Mouse (Mus musculus): ENCODE results near the gene Gm18336. TPM values are rescaled to one million over a fixed set of nuclear protein-coding genes. Genes with fewer than 3 reads are reported as not detected.
"Not testable (repeated sequence)": the region's sequence is repeated elsewhere in the genome, so short reads cannot be mapped to it uniquely, and the experiment has no call there.

Gm18336 gene
- not detected for total RNA-seq (2021)
- long read RNA-seq, experiment 1 = 0 reads
- long read RNA-seq, experiment 2 = 0 reads

DNA sequence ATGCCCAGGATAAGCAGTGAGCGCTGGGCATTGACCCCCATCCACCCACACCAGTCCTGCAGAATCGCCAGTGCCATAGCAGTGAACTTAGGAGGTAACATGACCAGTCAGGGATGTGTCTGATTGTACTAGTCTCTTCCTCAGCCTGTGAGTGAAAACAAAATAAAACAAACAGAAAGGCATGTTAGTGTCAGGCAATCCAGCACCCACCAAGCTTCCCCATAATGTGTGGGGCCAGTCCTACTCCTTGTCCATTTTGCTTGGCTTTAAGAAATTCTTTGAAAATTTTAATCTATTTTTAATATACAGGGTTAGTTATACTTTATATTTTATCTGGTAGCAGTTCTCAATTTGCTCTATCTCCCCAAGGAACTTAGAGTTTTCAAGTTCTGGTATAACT, at the start of gene Gm18336:
Gm18336 (minus strand) TSS at position 101 of the 400 bp plus-strand sequence.
- not testable (repeated sequence) for H3K4me3 ChIP-seq; DNase-seq (ENCODE audit: low spot score in 2 of 2); H3K27ac ChIP-seq

DNA sequence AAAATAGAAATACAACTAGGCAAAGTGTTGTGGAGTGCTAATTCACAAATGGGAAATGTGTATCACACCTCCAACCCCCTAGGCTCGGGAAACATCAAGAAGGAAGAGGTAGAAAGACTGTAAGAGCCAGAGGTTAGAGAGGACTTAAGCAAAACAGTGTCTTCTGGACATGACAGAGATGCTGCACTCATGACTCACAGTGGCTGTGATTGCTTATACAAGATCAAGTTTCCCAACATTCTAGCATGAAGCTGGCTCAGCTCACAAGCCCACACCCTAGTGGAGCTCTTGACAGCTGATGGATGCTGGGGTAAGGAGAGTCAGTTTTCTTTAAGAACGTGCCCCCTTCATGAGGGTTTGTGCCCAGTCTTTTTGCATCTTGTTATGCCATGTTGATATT, 42.9 kb upstream of the Gm18336 start:
- Histone ChIP-seq H3K4me3 (no peak overlapping the region), H3K27ac (no peak overlapping the region)
- no peak for DNase-seq (ENCODE audit: low spot score in 2 of 2)
- no peak for TF ChIP-seq CTCF (conservative IDR thresholded peaks at IDR 0.05)

DNA sequence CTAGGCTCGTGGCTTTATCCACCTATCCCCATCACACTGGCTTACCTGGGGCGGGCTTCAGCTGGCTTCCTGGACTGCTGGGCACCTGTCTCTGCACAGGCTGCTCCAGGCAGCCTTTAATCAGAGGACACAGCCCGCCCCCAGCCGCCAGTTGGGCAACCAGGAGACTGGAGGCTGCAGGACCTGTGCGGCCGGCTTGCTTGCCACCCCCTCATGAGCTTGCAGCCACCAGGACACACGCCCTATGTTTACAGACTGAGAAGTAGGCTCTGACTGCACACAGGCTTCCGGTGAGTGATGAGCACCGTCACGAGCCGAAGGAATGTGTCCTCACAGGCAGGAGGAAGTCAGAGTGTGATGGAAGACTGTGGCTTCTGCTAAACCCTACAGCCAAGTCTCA, 36.7 kb upstream of the Gm18336 start, which contains the start of gene Trex2:
Trex2 (minus strand) TSS at position 93 of the 400 bp plus-strand sequence.
- Histone ChIP-seq H3K4me3 (no peak within 1 kb of the TSS), H3K27ac (no peak within 1 kb of the TSS)
- DNase-seq (ENCODE audit: low spot score in 2 of 2) = no peak
- no peak for TF ChIP-seq CTCF (conservative IDR thresholded peaks at IDR 0.05)

DNA sequence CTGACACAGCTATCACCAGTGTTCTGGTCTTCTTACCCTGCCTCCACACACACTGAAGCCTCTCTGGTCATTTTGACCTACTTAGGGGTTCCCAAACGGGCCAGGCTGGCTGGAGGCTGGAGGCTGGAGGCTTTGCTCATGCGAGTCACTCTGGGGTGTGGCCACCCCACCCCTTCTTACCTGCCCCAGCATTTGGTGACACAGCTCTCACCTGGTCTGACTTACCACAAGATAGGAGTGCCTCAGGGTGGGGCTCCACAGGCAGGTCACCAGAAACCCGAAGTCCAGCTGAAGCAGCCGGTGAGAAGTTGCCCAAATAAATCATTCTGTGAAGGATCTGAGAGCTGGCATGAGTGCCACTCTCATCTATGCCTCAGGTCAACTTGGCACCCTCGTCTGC, 34.3 kb upstream of the Gm18336 start:
- H3K4me3 ChIP-seq = no peak overlapping the region
- TF ChIP-seq CTCF (conservative IDR thresholded peaks at IDR 0.05) = no peak
- H3K27ac ChIP-seq = no peak overlapping the region
- no peak for DNase-seq (ENCODE audit: low spot score in 2 of 2)

DNA sequence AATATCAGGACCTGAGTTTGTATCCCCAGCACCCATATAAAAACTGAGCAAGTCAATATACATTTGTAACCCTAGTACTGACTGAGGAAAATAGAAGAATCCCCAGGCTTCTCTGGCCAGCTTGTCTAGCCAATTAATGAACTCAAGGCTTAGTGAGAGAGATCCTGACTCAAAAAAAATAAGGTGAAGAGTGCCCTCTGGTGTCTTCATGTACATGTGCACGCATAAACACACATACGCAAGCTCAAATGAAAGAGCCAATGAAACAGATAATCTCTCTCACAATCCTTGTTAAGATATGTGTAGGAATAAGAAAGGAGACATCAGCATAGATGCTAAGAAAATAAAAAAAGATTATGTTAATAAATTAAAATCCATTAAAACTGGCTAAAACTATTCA, 31.5 kb upstream of the Gm18336 start:
- no peak for DNase-seq (ENCODE audit: low spot score in 2 of 2)
- H3K4me3 ChIP-seq = no peak overlapping the region
- peak; percentile 73 for TF ChIP-seq CTCF (conservative IDR thresholded peaks at IDR 0.05)

DNA sequence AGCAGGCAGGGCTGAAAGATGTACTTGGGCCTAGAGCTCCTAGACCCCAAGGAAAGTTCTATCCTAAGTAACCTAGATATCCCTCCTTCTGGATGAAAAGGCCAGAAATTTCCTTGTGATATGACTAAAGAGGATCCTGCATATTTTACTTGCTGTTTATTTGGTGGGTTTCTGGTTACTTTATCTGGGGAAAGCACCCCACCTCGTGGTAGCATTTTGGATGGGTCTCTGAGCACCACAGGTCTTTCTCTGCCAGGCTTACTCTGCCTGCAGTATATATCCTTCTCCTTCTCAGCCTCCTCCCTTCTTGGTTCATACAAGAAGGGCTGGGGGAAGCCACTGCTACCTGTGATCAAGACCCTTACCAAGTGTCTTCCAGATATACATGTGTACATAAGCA, 14.2 kb upstream of the Gm18336 start:
- no peak overlapping the region for H3K4me3 ChIP-seq
- no peak overlapping the region for H3K27ac ChIP-seq
- TF ChIP-seq CTCF (conservative IDR thresholded peaks at IDR 0.05) = peak; percentile 57
- no peak for DNase-seq (ENCODE audit: low spot score in 2 of 2)

More for the DNA sequence above, 31.5 kb upstream of the Gm18336 start:
- H3K27ac ChIP-seq = no peak overlapping the region

DNA sequence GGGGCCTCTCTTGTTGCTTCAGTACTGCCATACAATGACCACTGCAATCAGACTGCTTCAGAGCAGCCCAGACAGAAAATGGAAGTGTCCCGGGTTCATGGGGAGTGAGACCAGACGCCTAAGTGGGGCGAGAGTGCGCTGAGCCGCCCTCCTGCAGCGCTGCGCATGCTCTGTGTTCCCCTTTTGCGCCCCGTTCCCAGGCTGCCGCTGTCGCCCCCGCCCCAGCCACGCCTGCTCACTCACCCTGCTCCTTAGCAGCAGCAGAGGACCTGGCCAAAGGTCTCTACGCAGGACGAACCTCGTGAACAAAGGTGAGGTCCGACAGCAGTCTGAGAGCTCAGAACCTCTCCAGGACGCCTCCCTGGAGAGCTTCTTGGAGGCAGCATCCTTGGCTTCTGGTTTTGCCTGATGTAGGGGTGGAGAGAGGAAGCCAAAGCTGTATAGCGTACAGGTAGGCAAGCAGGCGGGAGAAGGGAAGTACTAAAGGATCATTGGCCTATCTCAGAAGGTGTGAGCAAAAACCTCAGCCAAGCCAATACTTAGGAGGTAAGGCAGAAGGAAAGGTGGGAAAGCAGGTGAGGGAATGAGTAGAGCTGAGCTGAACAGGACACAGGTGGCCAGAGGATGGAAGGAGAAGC, 12.5 kb upstream of the Gm18336 start, which contains the start of gene Zfp92:
Zfp92 (plus strand) TSS at position 217 of the 638 bp plus-strand sequence.
- Histone ChIP-seq H3K4me3 (peak within 1 kb of the TSS; percentile 45), H3K27ac (no peak within 1 kb of the TSS; the same call in 1 of the 2 replicates)
- TF ChIP-seq CTCF (conservative IDR thresholded peaks at IDR 0.05) = no peak
- DNase-seq (ENCODE audit: low spot score in 2 of 2) = peak; percentile 7 to 18

DNA sequence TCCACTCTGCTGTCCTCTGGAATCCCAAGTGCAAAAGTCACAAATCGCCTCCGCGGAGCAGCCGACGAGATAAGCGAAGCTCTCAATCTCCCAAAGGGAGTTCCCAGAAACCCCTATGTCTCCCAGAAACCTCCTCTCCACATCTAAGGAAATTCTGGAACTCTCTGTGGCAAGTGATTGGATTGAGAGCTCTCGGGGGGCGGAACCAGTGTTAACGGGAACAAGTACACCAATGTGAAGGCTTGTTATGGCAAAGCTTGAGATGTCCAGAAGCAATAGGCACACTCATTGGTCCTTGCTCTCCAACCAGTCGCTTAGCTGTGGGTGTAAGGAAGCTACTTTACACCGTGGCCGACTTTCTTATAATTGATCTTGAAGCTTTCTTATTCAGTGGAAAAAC, 3.1 kb upstream of the Gm18336 start:
- no peak overlapping the region for H3K27ac ChIP-seq
- H3K4me3 ChIP-seq = no peak overlapping the region
- TF ChIP-seq CTCF (conservative IDR thresholded peaks at IDR 0.05) = no peak
- DNase-seq (ENCODE audit: low spot score in 2 of 2) = no peak

DNA sequence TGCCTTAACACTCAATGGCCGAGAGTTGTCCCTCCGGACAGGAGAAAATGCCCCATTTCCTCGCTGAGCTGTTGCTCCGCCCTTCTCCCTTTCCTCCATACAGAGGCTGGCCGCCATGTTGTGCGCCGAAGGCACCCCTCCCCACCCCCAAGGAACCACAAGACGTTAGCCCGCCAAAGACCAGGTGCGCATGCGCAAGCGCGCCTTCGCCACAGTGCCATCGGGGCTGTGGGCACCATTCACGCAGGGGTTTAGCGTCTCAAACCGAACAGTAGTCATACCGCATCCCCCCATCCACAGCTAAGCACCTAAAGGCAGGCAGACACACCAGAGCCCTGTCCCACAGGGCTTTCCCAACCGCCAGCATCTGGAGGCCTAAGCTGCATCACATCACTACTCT, 2.4 kb upstream of the Gm18336 start:
- TF ChIP-seq CTCF (conservative IDR thresholded peaks at IDR 0.05) = no peak
- no peak for DNase-seq (ENCODE audit: low spot score in 2 of 2)
- Histone ChIP-seq H3K4me3 (no peak overlapping the region), H3K27ac (no peak overlapping the region)

DNA sequence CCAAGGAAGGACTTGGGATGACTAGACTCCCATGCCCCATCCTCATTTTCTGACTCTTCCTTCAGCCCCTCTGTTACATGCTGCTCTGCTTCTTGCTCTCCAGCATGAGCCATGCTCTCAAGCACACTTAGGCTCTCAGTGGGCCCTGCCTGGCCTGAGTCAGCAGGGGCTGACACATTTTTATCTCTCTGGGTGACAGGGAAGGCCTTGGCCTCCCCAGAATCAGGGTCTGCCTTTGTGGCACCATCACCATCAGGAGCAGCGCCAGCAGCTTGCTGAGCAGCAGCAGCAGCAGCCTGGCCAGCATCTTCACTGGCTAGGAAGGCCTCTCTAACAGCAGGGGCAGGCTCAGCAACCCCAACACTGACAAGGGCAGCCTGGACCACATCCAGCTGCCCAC, 2.1 kb downstream of the Gm18336 start:
- DNase-seq (ENCODE audit: low spot score in 2 of 2) = no peak
- Histone ChIP-seq H3K27ac (no peak overlapping the region), H3K4me3 (no peak overlapping the region)
- TF ChIP-seq CTCF (conservative IDR thresholded peaks at IDR 0.05) = no peak

DNA sequence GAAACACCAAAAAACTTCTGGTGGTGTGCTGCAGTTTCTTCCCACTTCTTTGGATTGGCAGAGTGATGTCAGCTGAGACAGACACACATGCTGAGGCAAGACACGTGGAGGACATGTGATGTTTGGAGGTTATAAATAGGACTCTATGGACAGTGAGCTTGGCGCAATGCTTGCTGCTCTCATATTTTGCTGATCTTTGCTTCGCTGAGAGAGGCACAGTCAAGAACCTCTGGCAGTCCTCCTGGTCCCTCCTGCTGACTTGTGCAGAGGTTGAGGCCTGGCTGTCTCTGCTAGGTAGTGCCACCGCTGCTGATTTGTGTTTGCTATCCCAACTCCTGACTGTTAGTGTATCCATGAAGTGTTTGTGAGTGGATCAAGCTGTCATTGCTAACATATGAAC, 7.1 kb downstream of the Gm18336 start:
- Histone ChIP-seq H3K27ac (no peak overlapping the region), H3K4me3 (no peak overlapping the region)
- DNase-seq (ENCODE audit: low spot score in 2 of 2) = no peak
- no peak for TF ChIP-seq CTCF (conservative IDR thresholded peaks at IDR 0.05)

DNA sequence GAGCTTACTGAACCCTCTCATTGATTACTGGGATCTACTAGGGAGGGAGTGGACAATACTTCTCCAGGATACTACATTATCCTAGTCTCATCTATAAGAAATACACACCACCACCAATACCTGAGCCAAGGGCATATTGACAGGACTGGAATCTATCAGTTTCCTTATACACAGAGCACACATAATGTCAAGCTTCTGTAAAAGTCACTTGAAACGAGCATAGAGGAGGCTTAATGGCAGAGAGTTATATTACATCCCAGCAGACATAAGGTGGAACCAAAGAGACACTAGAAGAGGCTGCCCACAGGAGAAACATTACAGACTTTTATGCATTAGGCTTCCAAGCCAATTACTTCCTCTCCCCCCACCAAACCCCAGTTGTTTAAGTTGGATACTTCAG, 13.6 kb downstream of the Gm18336 start:
- Histone ChIP-seq H3K27ac (no peak overlapping the region), H3K4me3 (no peak overlapping the region)
- no peak for DNase-seq (ENCODE audit: low spot score in 2 of 2)

DNA sequence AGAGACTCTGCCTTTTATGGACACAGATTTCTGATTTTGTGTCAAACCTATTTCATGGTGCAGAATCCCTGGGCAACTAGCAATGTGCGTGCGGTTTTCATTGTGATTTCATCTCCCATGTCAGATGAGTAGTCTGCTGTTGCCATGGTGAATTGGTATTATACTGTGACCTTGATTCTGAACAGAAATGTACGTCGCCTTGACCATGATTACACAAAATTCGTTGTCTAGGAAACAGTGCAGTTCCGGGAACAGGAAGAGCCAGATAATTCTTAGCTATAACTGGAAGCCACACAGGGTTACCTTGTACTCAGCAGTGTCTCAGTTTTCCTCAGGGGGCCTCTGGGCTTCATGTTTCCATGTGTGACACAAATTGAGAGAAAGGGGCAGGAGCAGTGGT, 14.1 kb downstream of the Gm18336 start:
- TF ChIP-seq CTCF (conservative IDR thresholded peaks at IDR 0.05) = no peak
- peak in 1 of 2 experiments; percentile 10 for DNase-seq (ENCODE audit: low spot score in 2 of 2)

More for the DNA sequence above, 13.6 kb downstream of the Gm18336 start:
- TF ChIP-seq CTCF (conservative IDR thresholded peaks at IDR 0.05) = no peak

DNA sequence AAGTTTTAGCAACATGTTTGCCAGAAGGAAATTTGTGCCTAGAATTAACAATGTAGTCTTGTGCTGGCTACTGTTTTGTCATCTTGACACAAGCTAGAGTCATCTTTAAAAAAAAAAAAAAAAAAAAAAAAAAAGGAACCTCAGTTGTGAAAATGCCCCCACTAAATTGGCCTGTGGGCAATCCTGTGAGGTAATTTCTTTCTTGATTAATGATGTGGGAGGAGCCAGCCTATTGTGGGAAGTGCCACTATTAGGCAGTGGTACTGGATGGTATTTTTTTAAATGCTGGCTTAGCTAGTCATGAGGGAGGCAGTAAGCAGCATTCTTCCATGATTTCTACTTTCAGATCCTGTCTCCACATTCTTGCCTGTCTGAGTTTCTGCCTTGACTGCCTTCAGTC, 35.2 kb downstream of the Gm18336 start:
- no peak for TF ChIP-seq CTCF (conservative IDR thresholded peaks at IDR 0.05)
- DNase-seq (ENCODE audit: low spot score in 2 of 2) = no peak
- no peak overlapping the region for H3K27ac ChIP-seq
- H3K4me3 ChIP-seq = no peak overlapping the region

More for the DNA sequence above, 14.1 kb downstream of the Gm18336 start:
- Histone ChIP-seq H3K4me3 (no peak overlapping the region), H3K27ac (peak overlapping the region; percentile 7; the same call in 1 of the 2 replicates)

Data from layer of hippocampus, adult 2 months (tissue).